Mouse (Mus musculus) adrenal gland, postnatal 10 days (tissue): ENCODE measurements around the gene Gm21974. TPM values are rescaled to one million over a fixed set of nuclear protein-coding genes. Genes with fewer than 3 reads are reported as not detected.
A peak's percentile ranks its signal among the peaks of the same experiment; 100 is the strongest.
"Not testable (repeated sequence)": the region's sequence is repeated elsewhere in the genome, so short reads cannot be mapped to it uniquely, and the experiment has no call there.

Experiments used
- DNase-seq: peaks from one replicate; pipeline ENCODE4 v3.0.0; 2021; ENCODE audit warnings: mixed read lengths
- total RNA-seq, 2 experiments: library from RNA; stranded (reverse); gene quantifications; 2 replicates each; pipeline ENCODE4 v1.2.3; 2021

Gm21974 gene
- total RNA-seq, 2 experiments from 2014 or later = not detected

GRCm38 (mm10) chr7:127915293-127915692, 20.0 kb upstream of the Gm21974 start:
- DNase-seq = no peak

GRCm38 (mm10) chr7:127912938-127913337, 17.7 kb upstream of the Gm21974 start:
- no peak for DNase-seq

- DNase-seq = peak; percentile 95
Measured at GRCm38 (mm10) chr7:127912190-127912871, 17.1 kb upstream of the Gm21974 start, which contains the start of gene Kat8. Gene Kat8, plus strand, starts transcription at chr7:127912516.

GRCm38 (mm10) chr7:127908656-127909055, 13.4 kb upstream of the Gm21974 start:
- peak; percentile 47 for DNase-seq

- DNase-seq = no peak
Measured at GRCm38 (mm10) chr7:127907939-127908338, 12.7 kb upstream of the Gm21974 start.

- peak; percentile 85 for DNase-seq
Measured at GRCm38 (mm10) chr7:127903971-127904796, 8.9 kb upstream of the Gm21974 start, which contains the start of gene Bckdk. Gene Bckdk, plus strand, starts transcription at chr7:127904082.

GRCm38 (mm10) chr7:127901772-127902171, 6.5 kb upstream of the Gm21974 start:
- DNase-seq = no peak

- DNase-seq = no peak
Measured at GRCm38 (mm10) chr7:127899997-127900396, 4.7 kb upstream of the Gm21974 start.

- no peak for DNase-seq
Measured at GRCm38 (mm10) chr7:127898179-127898956, 3.1 kb upstream of the Gm21974 start.

GRCm38 (mm10) chr7:127897542-127897941, 2.3 kb upstream of the Gm21974 start:
- DNase-seq = no peak

- peak; percentile 69 for DNase-seq
Measured at GRCm38 (mm10) chr7:127896384-127896783, 1.1 kb upstream of the Gm21974 start.

GRCm38 (mm10) chr7:127895891-127896290, 637 bp upstream of the Gm21974 start:
- DNase-seq = not testable (repeated sequence)

GRCm38 (mm10) chr7:127894480-127894879, 774 bp downstream of the Gm21974 start:
- no peak for DNase-seq

GRCm38 (mm10) chr7:127890798-127891197, 4.5 kb downstream of the Gm21974 start, which contains the start of gene Prss53:
Gene Prss53, minus strand, starts transcription at chr7:127890970.
- no peak for DNase-seq

- DNase-seq = no peak
Measured at GRCm38 (mm10) chr7:127888821-127889220, 6.4 kb downstream of the Gm21974 start.

- DNase-seq = no peak
Measured at GRCm38 (mm10) chr7:127887781-127888180, 7.5 kb downstream of the Gm21974 start.

- no peak for DNase-seq
Measured at GRCm38 (mm10) chr7:127887191-127887590, 8.1 kb downstream of the Gm21974 start.

GRCm38 (mm10) chr7:127886551-127886950, 8.7 kb downstream of the Gm21974 start:
- DNase-seq = no peak

GRCm38 (mm10) chr7:127885951-127886350, 9.3 kb downstream of the Gm21974 start:
- DNase-seq = peak; percentile 52

- DNase-seq = no peak
Measured at GRCm38 (mm10) chr7:127880431-127880830, 14.8 kb downstream of the Gm21974 start.

GRCm38 (mm10) chr7:127879301-127879700, 16.0 kb downstream of the Gm21974 start:
- DNase-seq = no peak
